Mouse (Mus musculus) ES-E14 (cell line): ENCODE results near the gene Serpine1.

ENCODE experiments used
- HCFC1 ChIP-seq: IDR thresholded peaks from 2 replicates; pipeline ENCODE4 v1.6.1; 2012; ENCODE audit warnings: low read length, inconsistent platforms, borderline replicate concordance; ENCODE audit not compliant: insufficient read depth
- ZC3H11A ChIP-seq: IDR thresholded peaks from 2 replicates; pipeline ENCODE4 v1.6.1; 2012; ENCODE audit warnings: low read depth, mild to moderate bottlenecking, inconsistent platforms, low read length, borderline replicate concordance

GRCm38 (mm10) chr5:137054873-137055272 is 17.2 kb downstream of the Serpine1 start:
- TF ChIP-seq ZC3H11A, result no peak
- TF ChIP-seq HCFC1, result no peak
